Mouse (Mus musculus): ENCODE measurements around the gene Jagn1.

- no peak for TF ChIP-seq CTCF (IDR thresholded peaks at IDR 0.05; ENCODE audit: low read depth)
- TF ChIP-seq EP300 (IDR thresholded peaks at IDR 0.05; ENCODE audit: low read depth): no peak
Observed at GRCm38 (mm10) chr6:113442087-113442441, 305 bp upstream of the Jagn1 start.

Data from liver, embryonic 14.5 days (tissue).